Mouse (Mus musculus) cerebral cortex, adult 2 months (tissue): ENCODE results near the gene Arhgef10l.

Source experiments
- WGBS: fragments of 180-500 bp; shearing (Covaris S2); methylation state at CpG from one replicate; pipeline ENCODE4 v1.1.7; 2018; 5-methylcytosine and 5-hydroxymethylcytosine counted together

Arhgef10l gene

GRCm38 (mm10) chr4:140569394-140569793, 96.4 kb downstream of the Arhgef10l start:
- WGBS: 81% methylated on average over 2 of the region's 2 CpGs

GRCm38 (mm10) chr4:140567911-140568480, 97.8 kb downstream of the Arhgef10l start:
- 94% methylated on average over 11 of the region's 11 CpGs for WGBS

- 93% methylated on average over 14 of the region's 14 CpGs for WGBS
These were observed 99.0 kb downstream of the Arhgef10l start for GRCm38 (mm10) chr4:140566785-140567184.

- WGBS: 100% methylated on average over 1 of the region's 1 CpGs
These were observed 101.4 kb downstream of the Arhgef10l start for GRCm38 (mm10) chr4:140564459-140564858.

- 64% methylated on average over 10 of the region's 10 CpGs for WGBS
These were observed 103.2 kb downstream of the Arhgef10l start for GRCm38 (mm10) chr4:140562461-140563178.

- WGBS: 99% methylated on average over 3 of the region's 3 CpGs
These were observed 104.1 kb downstream of the Arhgef10l start for GRCm38 (mm10) chr4:140561744-140562143.

GRCm38 (mm10) chr4:140559862-140560261, 106.0 kb downstream of the Arhgef10l start:
- 84% methylated on average over 4 of the region's 4 CpGs for WGBS

- 80% methylated on average over 5 of the region's 5 CpGs for WGBS
These were observed 107.6 kb downstream of the Arhgef10l start for GRCm38 (mm10) chr4:140558193-140558592.

- WGBS: 74% methylated on average over 10 of the region's 10 CpGs
These were observed 109.3 kb downstream of the Arhgef10l start for GRCm38 (mm10) chr4:140556561-140556960.

GRCm38 (mm10) chr4:140555273-140555672, 110.5 kb downstream of the Arhgef10l start:
- whole genome bisulfite sequencing: 51% methylated on average over 7 of the region's 7 CpGs

GRCm38 (mm10) chr4:140554552-140554951, 111.3 kb downstream of the Arhgef10l start:
- 84% methylated on average over 4 of the region's 4 CpGs for WGBS

GRCm38 (mm10) chr4:140551766-140552165, 114.0 kb downstream of the Arhgef10l start:
- 93% methylated on average over 17 of the region's 17 CpGs for WGBS

- 83% methylated on average over 6 of the region's 6 CpGs for WGBS
These were observed 115.1 kb downstream of the Arhgef10l start for GRCm38 (mm10) chr4:140550670-140551069.

- WGBS: 46% methylated on average over 12 of the region's 12 CpGs
These were observed 115.8 kb downstream of the Arhgef10l start for GRCm38 (mm10) chr4:140549975-140550374.

- WGBS: 47% methylated on average over 7 of the region's 7 CpGs
These were observed 118.3 kb downstream of the Arhgef10l start for GRCm38 (mm10) chr4:140547488-140547887.

- WGBS: 52% methylated on average over 11 of the region's 11 CpGs
These were observed 126.7 kb downstream of the Arhgef10l start for GRCm38 (mm10) chr4:140539125-140539524.

GRCm38 (mm10) chr4:140537561-140538021, 128.2 kb downstream of the Arhgef10l start:
- 87% methylated on average over 5 of the region's 5 CpGs for WGBS

- WGBS: 84% methylated on average over 8 of the region's 8 CpGs
These were observed 130.5 kb downstream of the Arhgef10l start for GRCm38 (mm10) chr4:140535323-140535722.

- 62% methylated on average over 15 of the region's 15 CpGs for whole genome bisulfite sequencing
These were observed 133.5 kb downstream of the Arhgef10l start for GRCm38 (mm10) chr4:140532270-140532669.

- whole genome bisulfite sequencing: 74% methylated on average over 9 of the region's 9 CpGs
These were observed 134.8 kb downstream of the Arhgef10l start for GRCm38 (mm10) chr4:140531024-140531423.

- 54% methylated on average over 14 of the region's 14 CpGs for WGBS
These were observed 136.1 kb downstream of the Arhgef10l start for GRCm38 (mm10) chr4:140529735-140530134.

GRCm38 (mm10) chr4:140528443-140528842, 137.4 kb downstream of the Arhgef10l start:
- 72% methylated on average over 5 of the region's 5 CpGs for WGBS

GRCm38 (mm10) chr4:140525674-140526177, 140.1 kb downstream of the Arhgef10l start:
- 83% methylated on average over 10 of the region's 10 CpGs for WGBS
